Mouse (Mus musculus) brain, embryonic 14.5 days (tissue): ENCODE measurements at regions not wholly inside any gene's neighbourhood (a gene's known extent, or its start where the extent isn't known, plus 50 kb on each side); places are given as distances from the start of the nearest gene placed in this dataset.

Experiments used
- DNase-seq: peaks from one replicate; pipeline ENCODE4 v3.0.0-alpha.2; 2011; ENCODE audit warnings: low read depth
- CTCF ChIP-seq: fragments of 200-500 bp; IDR thresholded peaks from 2 replicates; pipeline ENCODE4 v1.5.1; 2012; ENCODE audit warnings: inconsistent platforms, mild to moderate bottlenecking, moderate library complexity, borderline replicate concordance; ENCODE audit not compliant: insufficient read depth, insufficient read length; ENCODE audit errors: extremely low read depth
- POLR2A ChIP-seq: fragments of 200-500 bp; IDR thresholded peaks from 2 replicates; pipeline ENCODE4 v1.6.1; 2012; ENCODE audit warnings: mild to moderate bottlenecking, inconsistent platforms, borderline replicate concordance; ENCODE audit not compliant: poor library complexity, insufficient read depth, insufficient read length, severe bottlenecking; ENCODE audit errors: extremely low read depth

DNA sequence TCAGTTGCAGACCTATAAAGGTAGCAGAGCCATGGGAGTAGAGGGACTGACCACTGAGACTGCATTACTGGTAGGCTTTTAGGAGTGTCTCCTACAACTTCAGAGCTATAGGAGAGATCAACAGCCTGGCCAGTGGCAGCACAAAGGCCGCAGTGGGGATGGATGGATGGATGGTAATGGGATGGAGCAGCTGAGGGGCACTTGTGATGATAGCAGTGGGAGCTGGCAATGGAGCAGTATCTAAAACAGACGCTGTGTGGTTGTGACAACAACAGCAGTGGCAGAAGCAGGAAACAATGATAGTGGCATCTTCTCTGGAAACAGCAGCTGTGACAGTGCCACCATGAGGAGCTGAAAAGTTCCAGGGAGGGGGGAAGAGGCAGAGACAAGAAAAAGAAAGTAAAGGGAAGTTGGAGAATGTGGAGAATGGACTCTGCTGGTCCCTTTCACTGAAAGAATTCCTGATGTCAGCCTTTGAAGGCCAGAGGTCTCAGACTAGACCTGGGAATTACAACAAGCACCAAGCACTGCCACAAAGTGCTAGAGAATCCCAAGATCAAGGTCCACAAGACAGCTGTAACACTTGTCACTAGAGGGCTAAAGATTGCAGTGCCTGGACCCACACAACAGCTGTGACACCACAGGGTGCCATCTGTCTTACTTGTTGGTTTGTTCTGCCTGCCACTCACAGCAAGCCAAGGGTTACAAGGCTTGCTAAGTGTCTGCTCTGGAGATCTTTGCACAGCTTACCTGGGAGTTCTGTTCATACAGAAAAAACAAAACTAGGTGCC is 624.1 kb upstream of the Pitx2 start:
- peak; percentile 20 for DNase-seq

DNA sequence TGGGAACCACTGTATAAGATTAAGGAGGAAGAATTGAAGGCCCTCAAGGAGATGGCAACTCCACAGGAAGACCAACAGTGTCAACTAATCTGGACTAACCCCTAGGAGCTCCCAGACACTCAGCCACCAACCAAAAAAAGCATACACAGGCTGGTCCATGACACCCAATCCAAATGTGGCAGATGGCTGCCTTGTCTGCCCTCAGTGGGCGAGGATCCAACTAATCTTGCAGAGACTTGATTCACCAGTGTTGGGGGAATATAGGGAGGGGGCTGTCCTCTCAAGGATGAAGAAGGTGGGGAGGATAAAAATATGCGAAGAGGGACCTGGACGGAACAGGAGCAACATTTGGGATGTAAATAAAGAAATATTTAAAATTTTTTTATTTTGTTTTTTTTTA is 629.1 kb upstream of the Pitx2 start:
- peak; percentile 31 for DNase-seq

More for the DNA sequence above, 624.1 kb upstream of the Pitx2 start:
- TF ChIP-seq POLR2A (no peak), CTCF (no peak)

DNA sequence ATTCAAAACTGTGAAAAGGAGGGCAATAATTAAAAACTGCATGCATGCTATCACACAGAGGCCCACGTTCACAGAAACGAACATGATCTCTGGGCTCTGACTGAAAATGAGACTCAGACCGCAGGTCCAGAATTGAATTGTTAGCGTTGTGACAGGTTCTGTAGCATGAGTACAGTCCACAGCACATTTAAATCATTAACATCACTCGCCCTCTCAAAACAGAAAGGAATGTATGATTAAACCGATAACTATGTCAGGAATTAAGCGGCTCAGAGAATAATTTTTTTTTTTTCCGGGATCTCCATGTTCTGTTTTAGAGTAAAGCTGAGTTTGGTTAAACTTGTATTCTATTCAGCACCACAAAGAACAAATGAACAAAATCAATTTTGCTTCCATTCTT is 634.3 kb upstream of the Pitx2 start:
- no peak for DNase-seq
- TF ChIP-seq CTCF (no peak), POLR2A (no peak)

More for the DNA sequence above, 629.1 kb upstream of the Pitx2 start:
- TF ChIP-seq CTCF, result no peak
- no peak for TF ChIP-seq POLR2A

DNA sequence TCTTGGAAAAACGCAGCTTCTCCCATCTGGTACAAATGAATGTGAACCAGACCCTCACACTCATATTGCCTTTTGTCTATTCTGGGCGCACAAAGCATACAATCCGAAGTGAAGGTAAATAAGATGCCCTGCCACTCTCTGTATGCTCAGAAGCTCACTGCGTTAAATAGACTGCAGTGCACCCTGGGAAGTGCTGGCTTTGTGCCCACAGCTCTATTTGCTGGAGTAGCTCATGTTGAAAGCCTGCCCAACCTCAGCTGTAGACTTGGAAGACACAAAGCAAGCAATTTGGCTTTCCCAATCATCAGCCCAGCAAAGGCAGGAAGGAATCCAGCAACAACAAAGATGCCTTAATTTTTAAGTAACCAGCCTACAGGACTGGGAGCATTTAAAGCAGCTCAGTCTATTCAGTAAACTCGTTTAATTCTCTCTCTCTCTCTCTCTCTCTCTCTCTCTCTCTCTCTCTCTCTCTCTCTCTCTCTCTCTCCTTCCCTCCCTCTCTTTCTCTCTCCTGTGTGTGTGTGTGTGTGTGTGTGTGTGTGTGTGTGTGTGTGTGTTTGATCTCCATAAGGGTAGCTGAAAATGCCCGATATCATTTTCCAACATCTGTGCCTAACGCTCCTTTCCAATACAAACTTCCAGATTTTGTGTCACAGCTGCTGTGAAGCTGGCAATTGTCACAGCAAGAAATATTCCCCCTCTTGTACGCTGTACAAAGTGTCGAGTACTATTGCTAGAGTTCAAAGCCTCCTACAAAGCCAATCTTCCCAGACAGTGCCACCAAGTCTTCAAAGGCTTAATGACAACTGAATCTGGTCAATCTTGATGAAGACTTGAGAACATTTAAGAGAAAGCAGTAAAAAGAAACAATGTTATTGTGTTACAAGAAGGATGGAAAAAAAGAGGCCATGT is 650.5 kb upstream of the Fam241a start:
- DNase-seq, result peak; percentile 99
- TF ChIP-seq POLR2A, result no peak
- TF ChIP-seq CTCF, result no peak

DNA sequence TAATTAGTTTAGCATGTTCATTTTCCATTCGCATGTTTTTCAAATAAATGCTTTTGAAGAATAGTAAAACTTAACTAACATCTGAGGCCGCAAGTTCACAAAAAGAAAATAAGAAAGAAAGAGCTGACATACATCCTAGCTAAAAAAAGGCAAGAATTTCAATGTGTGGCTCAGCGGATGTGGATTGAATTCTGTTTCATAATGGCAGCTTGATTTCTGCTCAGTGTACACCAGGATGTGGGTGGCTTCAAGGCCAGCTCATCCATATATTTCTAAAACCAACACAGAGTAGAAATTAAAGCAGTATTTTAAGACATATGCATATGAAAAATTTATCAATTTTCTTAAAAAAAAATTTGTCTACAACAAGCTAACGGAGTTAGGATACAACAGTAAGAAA is 629.3 kb upstream of the Fam241a start:
- TF ChIP-seq POLR2A, result no peak
- TF ChIP-seq CTCF, result no peak
- no peak for DNase-seq

DNA sequence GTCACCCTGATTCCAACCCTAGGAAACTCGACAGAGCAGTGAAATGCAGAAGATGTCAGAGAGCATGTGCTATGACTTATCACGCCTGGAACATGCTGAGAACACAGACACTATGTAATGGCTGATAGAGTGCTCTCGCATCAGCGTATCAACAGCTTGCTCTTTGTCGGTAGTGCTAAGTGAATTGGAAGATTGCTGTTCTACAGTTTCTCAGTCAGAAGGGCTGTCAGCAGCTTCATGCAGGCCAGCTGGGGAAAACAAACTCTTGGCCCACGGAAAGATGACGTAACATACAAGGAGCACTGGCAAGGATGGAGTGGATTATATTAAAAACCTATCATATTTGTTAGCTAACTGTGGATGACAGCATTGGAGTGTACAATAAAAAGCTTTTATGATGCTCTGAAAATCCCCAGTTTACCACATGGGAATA is 624.6 kb upstream of the Fam241a start:
- TF ChIP-seq CTCF (no peak), POLR2A (no peak)
- peak; percentile 93 for DNase-seq

DNA sequence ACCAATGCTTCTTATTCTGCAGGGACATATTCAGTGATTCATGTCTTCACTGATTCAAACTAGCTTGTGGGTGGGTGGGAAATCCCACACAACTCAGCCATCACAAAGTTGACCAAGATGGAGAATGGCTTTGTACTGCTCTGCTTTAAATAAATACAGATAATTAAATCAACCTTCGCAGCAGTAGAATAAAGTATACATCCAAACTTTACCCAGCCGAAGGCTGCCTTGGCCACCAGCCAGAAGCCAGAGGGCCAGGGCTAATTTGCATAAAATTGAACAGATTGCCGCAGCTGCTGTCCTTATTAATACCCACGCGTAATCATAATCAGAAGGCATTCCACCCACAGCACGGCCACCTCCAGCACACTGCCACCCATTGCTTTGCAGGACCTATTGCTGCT is 623.8 kb upstream of the Fam241a start:
- TF ChIP-seq POLR2A (no peak), CTCF (no peak)
- DNase-seq, result peak; percentile 86

DNA sequence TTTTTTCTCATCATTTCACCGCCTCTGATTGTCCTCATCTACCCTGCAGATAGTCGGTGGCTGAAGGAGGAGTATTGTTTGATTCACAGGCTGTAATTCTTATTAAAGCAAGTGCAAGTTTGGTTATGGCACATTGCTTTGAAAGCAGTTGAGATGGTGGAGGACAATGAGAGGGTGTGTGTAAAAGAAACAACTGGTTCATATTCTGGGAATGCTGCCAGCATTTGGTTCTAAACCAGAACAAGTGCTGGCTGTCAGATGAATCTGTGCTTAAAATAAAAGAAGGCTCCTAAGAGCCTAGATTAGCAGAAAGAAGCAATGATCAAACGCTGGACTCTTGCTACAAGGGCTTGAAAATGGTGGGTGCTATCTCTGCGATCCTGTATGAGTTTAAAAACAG is 622.7 kb upstream of the Fam241a start:
- peak; percentile 84 for DNase-seq
- no peak for TF ChIP-seq CTCF
- TF ChIP-seq POLR2A, result no peak

DNA sequence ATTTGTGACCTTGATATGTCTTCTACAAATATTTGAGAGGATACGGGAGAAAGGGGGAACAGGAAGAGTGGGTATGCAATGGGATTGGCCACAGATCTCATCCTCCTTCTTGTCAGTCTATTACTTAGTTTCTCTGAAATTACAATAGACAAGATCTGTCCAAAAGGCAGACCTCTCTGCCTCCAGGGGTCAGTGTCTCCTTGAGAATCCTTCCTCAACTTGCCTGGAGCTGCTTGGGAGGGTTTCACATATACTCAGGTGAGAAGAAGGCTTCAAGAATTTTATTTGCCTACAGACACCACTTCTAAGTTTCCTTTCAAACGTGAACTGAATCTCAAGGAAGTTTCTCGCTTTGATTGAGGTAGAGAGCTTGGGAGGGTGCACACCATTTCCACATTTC is 575.0 kb upstream of the Fam241a start:
- DNase-seq, result peak; percentile 73
- peak; percentile 57 for TF ChIP-seq CTCF
- TF ChIP-seq POLR2A, result no peak

DNA sequence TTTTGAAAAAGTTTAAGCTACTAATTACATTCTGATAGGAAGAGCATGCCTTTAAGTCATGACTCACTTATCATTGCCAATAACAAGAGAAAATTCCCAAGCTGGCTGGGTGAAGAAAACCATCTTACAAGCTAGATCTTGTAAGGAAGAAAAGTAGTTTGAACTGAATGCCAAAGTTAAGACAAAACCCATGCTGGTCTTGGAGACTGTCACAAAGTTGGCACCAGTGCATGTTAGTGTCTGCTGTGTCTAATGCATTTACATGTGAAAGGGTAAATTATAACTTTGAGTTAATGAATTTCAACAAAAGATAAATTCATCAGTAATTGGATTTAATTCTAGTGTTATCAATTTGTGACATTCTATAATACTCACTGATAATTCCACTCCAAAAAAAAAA is 533.6 kb upstream of the Fam241a start:
- peak; percentile 60 for DNase-seq
- TF ChIP-seq CTCF, result no peak
- TF ChIP-seq POLR2A, result no peak

DNA sequence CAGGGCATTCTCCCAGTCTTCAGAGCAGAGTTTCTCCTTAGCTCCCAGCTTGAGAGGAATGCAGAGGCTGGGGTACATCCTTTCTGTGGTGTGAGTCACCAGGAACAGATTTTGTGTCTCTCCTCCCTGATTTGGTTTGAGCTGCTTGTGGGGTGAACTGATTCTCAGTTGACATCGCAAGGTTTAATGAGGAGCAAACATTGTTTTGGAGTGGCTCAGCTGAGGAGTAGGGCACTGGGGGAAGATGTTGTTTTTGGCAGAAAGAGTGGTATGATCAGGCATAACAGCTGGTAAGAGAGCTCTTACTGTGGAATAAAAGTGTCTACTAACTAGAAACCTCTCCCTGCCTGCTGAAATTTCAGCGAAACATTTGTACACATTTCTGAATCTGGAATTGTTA is 519.4 kb upstream of the Fam241a start:
- no peak for DNase-seq
- TF ChIP-seq POLR2A (no peak), CTCF (no peak)
